Mouse (Mus musculus): ENCODE results near the gene Zbtb42.
A peak's percentile ranks its signal among the peaks of the same experiment; 100 is the strongest.

The Zbtb42 gene

GRCm38 (mm10) chr12:112678555-112679026 lies at the start of gene Zbtb42:
Gene Zbtb42 (plus strand): TSS chr12:112678828.
- no peak for DNase-seq (ENCODE audit: low read depth, low spot score)

GRCm38 (mm10) chr12:112628928-112629721 lies 49.5 kb upstream of the Zbtb42 start:
- DNase-seq (ENCODE audit: low read depth, low spot score), result no peak

- no peak for DNase-seq (ENCODE audit: low read depth, low spot score)
Observed at GRCm38 (mm10) chr12:112630029-112630428, 48.6 kb upstream of the Zbtb42 start.

- DNase-seq (ENCODE audit: low read depth, low spot score), result no peak
Observed at GRCm38 (mm10) chr12:112630796-112631195, 47.8 kb upstream of the Zbtb42 start.

- no peak for DNase-seq (ENCODE audit: low read depth, low spot score)
Observed at GRCm38 (mm10) chr12:112631472-112631871, 47.2 kb upstream of the Zbtb42 start.

- no peak for DNase-seq (ENCODE audit: low read depth, low spot score)
Observed at GRCm38 (mm10) chr12:112632084-112632777, 46.4 kb upstream of the Zbtb42 start.

- no peak for DNase-seq (ENCODE audit: low read depth, low spot score)
Observed at GRCm38 (mm10) chr12:112632907-112633306, 45.7 kb upstream of the Zbtb42 start.

- no peak for DNase-seq (ENCODE audit: low read depth, low spot score)
Observed at GRCm38 (mm10) chr12:112633686-112634085, 44.9 kb upstream of the Zbtb42 start.

- no peak for DNase-seq (ENCODE audit: low read depth, low spot score)
Observed at GRCm38 (mm10) chr12:112639526-112639925, 39.1 kb upstream of the Zbtb42 start.

- no peak for DNase-seq (ENCODE audit: low read depth, low spot score)
Observed at GRCm38 (mm10) chr12:112643126-112643525, 35.5 kb upstream of the Zbtb42 start.

GRCm38 (mm10) chr12:112644180-112644854 lies 34.3 kb upstream of the Zbtb42 start, which contains the start of gene Siva1:
Gene Siva1 (plus strand): TSS chr12:112644679.
- DNase-seq (ENCODE audit: low read depth, low spot score), result peak; percentile 91

GRCm38 (mm10) chr12:112644855-112645506 lies 33.6 kb upstream of the Zbtb42 start:
- DNase-seq (ENCODE audit: low read depth, low spot score), result no peak

GRCm38 (mm10) chr12:112646139-112646538 lies 32.5 kb upstream of the Zbtb42 start:
- DNase-seq (ENCODE audit: low read depth, low spot score), result no peak

- no peak for DNase-seq (ENCODE audit: low read depth, low spot score)
Observed at GRCm38 (mm10) chr12:112648081-112648480, 30.5 kb upstream of the Zbtb42 start.

GRCm38 (mm10) chr12:112651778-112652439 lies 26.7 kb upstream of the Zbtb42 start:
- DNase-seq (ENCODE audit: low read depth, low spot score), result no peak

- no peak for DNase-seq (ENCODE audit: low read depth, low spot score)
Observed at GRCm38 (mm10) chr12:112653157-112653824, 25.3 kb upstream of the Zbtb42 start.

GRCm38 (mm10) chr12:112654076-112654475 lies 24.6 kb upstream of the Zbtb42 start:
- no peak for DNase-seq (ENCODE audit: low read depth, low spot score)

GRCm38 (mm10) chr12:112658619-112659018 lies 20.0 kb upstream of the Zbtb42 start:
- DNase-seq (ENCODE audit: low read depth, low spot score), result no peak

- no peak for DNase-seq (ENCODE audit: low read depth, low spot score)
Observed at GRCm38 (mm10) chr12:112659109-112659508, 19.5 kb upstream of the Zbtb42 start.

GRCm38 (mm10) chr12:112660576-112661326 lies 17.9 kb upstream of the Zbtb42 start:
- DNase-seq (ENCODE audit: low read depth, low spot score), result no peak
